Comparison of ENCODE assay signal across 12 mouse cellular contexts in the genomic region with DNA sequence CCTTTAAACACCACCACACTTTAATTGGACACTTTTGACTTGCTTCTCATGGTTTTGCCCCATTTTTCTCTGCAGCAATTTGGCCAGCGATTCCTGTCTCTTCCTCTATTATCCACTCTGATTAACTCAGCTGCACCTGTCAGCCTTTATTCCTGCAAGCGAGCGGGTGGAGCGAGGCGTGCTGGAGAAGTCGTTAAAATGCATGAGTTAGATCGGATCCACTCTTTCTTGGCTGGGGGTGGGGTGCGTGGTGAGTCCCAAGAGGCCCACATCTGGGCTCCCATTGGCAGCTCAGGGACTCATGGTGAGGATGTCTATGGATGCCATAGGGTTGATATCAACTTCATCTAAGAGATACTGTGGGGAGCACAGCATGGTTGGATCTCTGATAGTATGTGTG. TPM values are rescaled to one million over a fixed set of nuclear protein-coding genes. Genes with fewer than 3 reads are reported as not detected.
A peak's percentile ranks its signal among the peaks of the same experiment; 100 is the strongest.
DNase-seq lines count a peak whose midpoint lies in the region; ATAC-seq and TF ChIP-seq lines count a peak whose summit lies in the region.
"Had no signal": no experiment of that assay in that cellular context is flagged by ENCODE, and none has a peak within 500 bp of the region (broad histone marks: within the 10 kb centered on the region; RNA-seq: fewer than 3 reads in every experiment).

No protein-coding gene starts in this region.

- WGBS in forebrain, embryonic 12.5 days: 22% methylated on average over 8 of the region's 8 CpGs
- 33% methylated on average over 8 of the region's 8 CpGs for WGBS in forebrain, embryonic 10.5 days
- 30% methylated on average over 8 of the region's 8 CpGs for WGBS in neural tube, embryonic 11.5 days
- WGBS in midbrain, embryonic 14.5 days: 6% methylated on average over 8 of the region's 8 CpGs
- 41% methylated on average over 8 of the region's 8 CpGs for WGBS in kidney, adult 2 months

- no peak for DNase-seq in forebrain, embryonic 10.5 days (ENCODE audit: extremely low spot score, low spot score)
- peak; percentile 44 for DNase-seq in neural tube, embryonic 11.5 days (ENCODE audit: low spot score)
- no peak for DNase-seq in neural tube, embryonic 10.5 days (ENCODE audit: extremely low spot score, low spot score)
- peak; percentile 69 for DNase-seq in midbrain, embryonic 14.5 days
- DNase-seq in retina, postnatal 1 day: peak; percentile 47
- DNase-seq in kidney, adult 2 months: no peak
- DNase-seq: adrenal gland, postnatal 25 days; kidney, adult 8-10 months had no signal

- no peak overlapping the region for H3K4me3 ChIP-seq in forebrain, embryonic 12.5 days (replicated peaks)
- no peak overlapping the region for H3K4me3 ChIP-seq in forebrain, embryonic 10.5 days
- no peak overlapping the region for H3K4me3 ChIP-seq in neural tube, embryonic 11.5 days (ENCODE audit: low read depth, low read length)
- no peak overlapping the region for H3K4me3 ChIP-seq in midbrain, embryonic 14.5 days (replicated peaks; ENCODE audit: low read depth, low read length)
- no peak overlapping the region for H3K4me3 ChIP-seq in kidney, adult 2 months (ENCODE audit: insufficient read depth, low read depth, low read length)
- H3K4me3 ChIP-seq: limb, embryonic 13.5 days; liver, embryonic 15.5 days had no signal

- no peak overlapping the region for H3K4me2 ChIP-seq in forebrain, embryonic 12.5 days
- no peak overlapping the region for H3K4me2 ChIP-seq in neural tube, embryonic 11.5 days (ENCODE audit: low read depth)
- H3K4me2 ChIP-seq in midbrain, embryonic 14.5 days (ENCODE audit: low read length): no peak overlapping the region
- H3K4me2 ChIP-seq: limb, embryonic 13.5 days; liver, embryonic 15.5 days had no signal

- peaks cover 24% of the 10 kb centered on the region; the same call in 1 of the 2 replicates for H3K27me3 ChIP-seq in forebrain, embryonic 12.5 days
- H3K27me3 ChIP-seq in forebrain, embryonic 10.5 days (ENCODE audit: poor library complexity, severe bottlenecking): peaks cover 88% of the 10 kb centered on the region
- no peaks in the 10 kb centered on the region for H3K27me3 ChIP-seq in neural tube, embryonic 11.5 days (ENCODE audit: control insufficient read depth, insufficient read depth, low read length)
- H3K27me3 ChIP-seq in midbrain, embryonic 14.5 days (ENCODE audit: control insufficient read depth, insufficient read depth, low read length): no peaks in the 10 kb centered on the region
- H3K27me3 ChIP-seq in kidney, adult 2 months (replicated peaks; ENCODE audit: control insufficient read depth, insufficient read depth, low read length): no peaks in the 10 kb centered on the region

- ATAC-seq in forebrain, embryonic 12.5 days (ENCODE audit: low FRiP score): no peak
- no peak for ATAC-seq in neural tube, embryonic 11.5 days (ENCODE audit: insufficient read depth, low FRiP score, low TSS enrichment)
- no peak for ATAC-seq in midbrain, embryonic 14.5 days (ENCODE audit: low FRiP score, low TSS enrichment)
- no peak for ATAC-seq in inflammation-experienced regulatory T-cells, adult 6 months

- no peaks in the 10 kb centered on the region for H3K36me3 ChIP-seq in forebrain, embryonic 12.5 days (replicated peaks)
- H3K36me3 ChIP-seq in forebrain, embryonic 10.5 days (replicated peaks): no peaks in the 10 kb centered on the region
- H3K36me3 ChIP-seq in neural tube, embryonic 11.5 days (ENCODE audit: control insufficient read depth, insufficient read depth, low read length): no peaks in the 10 kb centered on the region
- H3K36me3 ChIP-seq in midbrain, embryonic 14.5 days (ENCODE audit: control insufficient read depth, insufficient read depth, low read length): no peaks in the 10 kb centered on the region
- no peaks in the 10 kb centered on the region for H3K36me3 ChIP-seq in kidney, adult 2 months (ENCODE audit: control insufficient read depth, insufficient read depth, low read length)
- H3K36me3 ChIP-seq: limb, embryonic 13.5 days; liver, embryonic 15.5 days had no signal

- H3K9me3 ChIP-seq in forebrain, embryonic 12.5 days: no peaks in the 10 kb centered on the region
- no peaks in the 10 kb centered on the region for H3K9me3 ChIP-seq in forebrain, embryonic 10.5 days
- H3K9me3 ChIP-seq in neural tube, embryonic 11.5 days (ENCODE audit: control insufficient read depth, low read length): no peaks in the 10 kb centered on the region
- no peaks in the 10 kb centered on the region for H3K9me3 ChIP-seq in midbrain, embryonic 14.5 days (ENCODE audit: control insufficient read depth, low read length)
- H3K9me3 ChIP-seq: limb, embryonic 13.5 days; liver, embryonic 15.5 days had no signal

- H3K4me1 ChIP-seq in forebrain, embryonic 12.5 days: peaks cover 61% of the 10 kb centered on the region
- H3K4me1 ChIP-seq in forebrain, embryonic 10.5 days: peaks cover 57% of the 10 kb centered on the region
- peaks cover 8% of the 10 kb centered on the region for H3K4me1 ChIP-seq in neural tube, embryonic 11.5 days (ENCODE audit: control insufficient read depth, insufficient read depth, low read length)
- H3K4me1 ChIP-seq in midbrain, embryonic 14.5 days (ENCODE audit: control insufficient read depth, insufficient read depth, low read length): peaks cover 56% of the 10 kb centered on the region
- H3K4me1 ChIP-seq in kidney, adult 2 months (ENCODE audit: control insufficient read depth, insufficient read depth, low read length): 0 out of 2 replicates have a peak, but pooled peaks cover 3% of the 10 kb centered on the region
- H3K4me1 ChIP-seq: liver, embryonic 15.5 days had no signal

- H3K27ac ChIP-seq in forebrain, embryonic 12.5 days: peak overlapping the region; percentile 59; the same call in 1 of the 2 replicates
- H3K27ac ChIP-seq in forebrain, embryonic 10.5 days: no peak overlapping the region
- H3K27ac ChIP-seq in neural tube, embryonic 11.5 days (ENCODE audit: low read depth, low read length): no peak overlapping the region
- H3K27ac ChIP-seq in midbrain, embryonic 14.5 days (replicated peaks; ENCODE audit: low read depth, low read length): peak overlapping the region; percentile 58
- H3K27ac ChIP-seq in kidney, adult 2 months (ENCODE audit: insufficient read depth, low read depth, low read length): no peak overlapping the region
- H3K27ac ChIP-seq: limb, embryonic 13.5 days; liver, embryonic 15.5 days had no signal

- TF ChIP-seq POLR2A in kidney, adult 2 months (IDR thresholded peaks at IDR 0.05; ENCODE audit: low read depth, low read length): no peak

- no peak for TF ChIP-seq CTCF in kidney, adult 2 months (conservative IDR thresholded peaks at IDR 0.05; ENCODE audit: insufficient read depth, insufficient read length, low read depth, low read length)

- no peak overlapping the region for H3K9ac ChIP-seq in forebrain, embryonic 12.5 days
- no peak overlapping the region for H3K9ac ChIP-seq in neural tube, embryonic 11.5 days (ENCODE audit: low read length)
- no peak overlapping the region for H3K9ac ChIP-seq in midbrain, embryonic 14.5 days (replicated peaks; ENCODE audit: low read length)
- H3K9ac ChIP-seq: limb, embryonic 13.5 days; liver, embryonic 15.5 days had no signal

RNA-seq across cellular contexts. Expression of gene Ctnnbl1, which starts 34.0 kb away (rescaled TPM):
- polyA plus RNA-seq in forebrain, embryonic 12.5 days (2016; fragmentation: Nextera tagmentation; extraction: Ambion mirVana): 100 and 101 TPM in 2 replicates
- polyA plus RNA-seq in forebrain, embryonic 10.5 days (2016; fragmentation: Nextera tagmentation; extraction: Ambion mirVana): 98.8 and 104 TPM in 2 replicates
- polyA plus RNA-seq in neural tube, embryonic 11.5 days (2014; fragmentation: Nextera tagmentation; extraction: Ambion mirVana): 96.5 and 106 TPM in 2 replicates
- polyA plus RNA-seq in midbrain, embryonic 14.5 days (2014; fragmentation: Nextera tagmentation; extraction: Ambion mirVana): 61.2 and 78.7 TPM in 2 replicates
- polyA plus RNA-seq in inflammation-experienced regulatory T-cells, adult 6 months (2017; shearing (Covaris generic)): 10 to 100 TPM; 45.7 to 73.0 (median 53.6) TPM
- polyA plus RNA-seq in kidney, adult 2 months (2012; rRNA removed): 16.7 and 17.6 TPM in 2 replicates

Comparison
In these comparisons a context has a peak if more than half of its experiments do, and no peak if none do; other contexts are left out.
1. H3K27ac ChIP-seq: peak in forebrain, embryonic 12.5 days (single experiment) and midbrain, embryonic 14.5 days (single experiment); none in forebrain, embryonic 10.5 days (single experiment), neural tube, embryonic 11.5 days (single experiment) and kidney, adult 2 months (single experiment).
2. DNase-seq: peak in neural tube, embryonic 11.5 days (single experiment), midbrain, embryonic 14.5 days (single experiment) and retina, postnatal 1 day (single experiment); none in forebrain, embryonic 10.5 days (single experiment), neural tube, embryonic 10.5 days (single experiment) and kidney, adult 2 months (single experiment).